Mouse (Mus musculus) heart, embryonic 12.5 days (tissue): ENCODE data around the gene Acsm2. TPM values are rescaled to one million over a fixed set of nuclear protein-coding genes. Genes with fewer than 3 reads are reported as not detected.

Experiments
- ATAC-seq: fragments of 200-750 bp; cut with Nextera tagmentation; 2 replicates; pipeline ENCODE4 v1.8.0; 2017; ENCODE audit warnings: moderate TSS enrichment, moderate library complexity; ENCODE audit not compliant: insufficient number of reproducible peaks, low FRiP score
- H3K27ac ChIP-seq: fragments of 300-500 bp; sonication (generic); 2 replicates; pipeline ENCODE4 v1.5.1; 2016; ENCODE audit warnings: mild to moderate bottlenecking, moderate library complexity; ENCODE audit not compliant: poor library complexity, severe bottlenecking
- H3K27me3 ChIP-seq: fragments of 300-500 bp; sonication (generic); replicated peaks from 2 replicates; pipeline ENCODE4 v1.6.1; 2016; ENCODE audit warnings: mild to moderate bottlenecking, moderate library complexity
- H3K36me3 ChIP-seq: fragments of 300-500 bp; sonication (generic); 2 replicates; pipeline ENCODE4 v1.6.1; 2016; ENCODE audit warnings: mild to moderate bottlenecking, moderate library complexity
- H3K4me1 ChIP-seq: fragments of 300-500 bp; sonication (generic); replicated peaks from 2 replicates; pipeline ENCODE4 v1.6.1; 2016; ENCODE audit warnings: mild to moderate bottlenecking
- H3K4me2 ChIP-seq: fragments of 300-500 bp; sonication (generic); 2 replicates; pipeline ENCODE4 v1.6.1; 2016; ENCODE audit warnings: mild to moderate bottlenecking, moderate library complexity
- H3K4me3 ChIP-seq: fragments of 300-500 bp; sonication (generic); 2 replicates; pipeline ENCODE4 v1.5.1; 2016; ENCODE audit warnings: mild to moderate bottlenecking
- H3K9ac ChIP-seq: fragments of 300-500 bp; sonication (generic); 2 replicates; pipeline ENCODE4 v1.6.1; 2016; ENCODE audit warnings: mild to moderate bottlenecking, moderate library complexity
- H3K9me3 ChIP-seq: fragments of 300-500 bp; sonication (generic); replicated peaks from 2 replicates; pipeline ENCODE4 v1.6.1; 2016; ENCODE audit warnings: mild to moderate bottlenecking, moderate library complexity
- WGBS: fragments of 180-500 bp; shearing (Covaris S2); methylation state at CpG from one replicate; pipeline ENCODE4 v1.1.7; 2016; 5-methylcytosine and 5-hydroxymethylcytosine counted together
- polyA plus RNA-seq: library from polyadenylated mRNA; unstranded; fragments of >200 nt; fragmentation: Nextera tagmentation; extraction: Ambion mirVana; gene quantifications from 2 replicates; pipeline ENCODE4 v1.2.1, GENCODE M21; 2016

The Acsm2 gene
- polyA plus RNA-seq: not detected in 2 replicates

GRCm38 (mm10) chr7:119554040-119554439 is at the start of gene Acsm2:
Gene Acsm2 (plus strand): TSS chr7:119554340.
- no peak for ATAC-seq
- Histone ChIP-seq H3K9me3 (no peaks in the 10 kb centered on the region), H3K4me1 (no peaks in the 10 kb centered on the region), H3K27ac (no peak within 1 kb of the TSS), H3K27me3 (no peaks in the 10 kb centered on the region), H3K4me3 (no peak within 1 kb of the TSS), H3K4me2 (no peak within 1 kb of the TSS), H3K9ac (no peak within 1 kb of the TSS), H3K36me3 (no peaks in the 10 kb centered on the region)
- WGBS: 70% methylated on average over 1 of the region's 1 CpGs

GRCm38 (mm10) chr7:119511143-119511542 is 43.0 kb upstream of the Acsm2 start:
- peaks cover 9% of the 10 kb centered on the region; the same call in 1 of the 2 replicates for H3K27me3 ChIP-seq
- H3K4me2 ChIP-seq: no peak overlapping the region
- H3K36me3 ChIP-seq: no peaks in the 10 kb centered on the region
- no peak overlapping the region for H3K9ac ChIP-seq
- H3K4me3 ChIP-seq: no peak overlapping the region
- H3K27ac ChIP-seq: no peak overlapping the region
- no peak for ATAC-seq
- no peaks in the 10 kb centered on the region for H3K4me1 ChIP-seq
- H3K9me3 ChIP-seq: no peaks in the 10 kb centered on the region
- WGBS: 77% methylated on average over 4 of the region's 4 CpGs

GRCm38 (mm10) chr7:119513056-119513455 is 41.1 kb upstream of the Acsm2 start:
- Histone ChIP-seq H3K4me3 (no peak overlapping the region), H3K9ac (no peak overlapping the region), H3K9me3 (no peaks in the 10 kb centered on the region), H3K36me3 (no peaks in the 10 kb centered on the region), H3K4me1 (no peaks in the 10 kb centered on the region), H3K4me2 (no peak overlapping the region), H3K27ac (no peak overlapping the region), H3K27me3 (peaks cover 9% of the 10 kb centered on the region; the same call in 1 of the 2 replicates)
- ATAC-seq: no peak
- WGBS: 29% methylated on average over 7 of the region's 7 CpGs

- H3K27ac ChIP-seq: no peak overlapping the region
- H3K27me3 ChIP-seq: peaks cover 9% of the 10 kb centered on the region; the same call in 1 of the 2 replicates
- H3K36me3 ChIP-seq: no peaks in the 10 kb centered on the region
- 61% methylated on average over 10 of the region's 10 CpGs for WGBS
- no peaks in the 10 kb centered on the region for H3K9me3 ChIP-seq
- H3K4me1 ChIP-seq: no peaks in the 10 kb centered on the region
- H3K4me2 ChIP-seq: no peak overlapping the region
- no peak overlapping the region for H3K4me3 ChIP-seq
- no peak overlapping the region for H3K9ac ChIP-seq
- ATAC-seq: 0 out of 2 replicates have a peak, but pooled peaks have one; percentile 42
Observed at GRCm38 (mm10) chr7:119515492-119516271, 38.5 kb upstream of the Acsm2 start.

- 68% methylated on average over 7 of the region's 7 CpGs for WGBS
- Histone ChIP-seq H3K27ac (no peak overlapping the region), H3K36me3 (no peaks in the 10 kb centered on the region), H3K4me2 (no peak overlapping the region), H3K4me1 (no peaks in the 10 kb centered on the region), H3K9me3 (no peaks in the 10 kb centered on the region), H3K4me3 (no peak overlapping the region), H3K9ac (no peak overlapping the region), H3K27me3 (peaks cover 9% of the 10 kb centered on the region; the same call in 1 of the 2 replicates)
- ATAC-seq: no peak
Observed at GRCm38 (mm10) chr7:119516272-119516558, 37.9 kb upstream of the Acsm2 start.

- H3K27ac ChIP-seq: no peak within 1 kb of the TSS
- no peaks in the 10 kb centered on the region for H3K9me3 ChIP-seq
- no peaks in the 10 kb centered on the region for H3K4me1 ChIP-seq
- 65% methylated on average over 5 of the region's 5 CpGs for WGBS
- H3K36me3 ChIP-seq: no peaks in the 10 kb centered on the region
- no peak within 1 kb of the TSS for H3K4me3 ChIP-seq
- ATAC-seq: no peak
- H3K27me3 ChIP-seq: peaks cover 2% of the 10 kb centered on the region
- no peak within 1 kb of the TSS for H3K4me2 ChIP-seq
- no peak within 1 kb of the TSS for H3K9ac ChIP-seq
Observed at GRCm38 (mm10) chr7:119519163-119519562, 35.0 kb upstream of the Acsm2 start, which contains the start of gene Acsm5. Gene Acsm5 (plus strand): TSS chr7:119519463.

GRCm38 (mm10) chr7:119519654-119520053 is 34.5 kb upstream of the Acsm2 start:
- H3K36me3 ChIP-seq: no peaks in the 10 kb centered on the region
- no peak overlapping the region for H3K4me3 ChIP-seq
- ATAC-seq: no peak
- H3K9me3 ChIP-seq: no peaks in the 10 kb centered on the region
- H3K27me3 ChIP-seq: no peaks in the 10 kb centered on the region; the same call in 1 of the 2 replicates
- no peaks in the 10 kb centered on the region for H3K4me1 ChIP-seq
- no peak overlapping the region for H3K4me2 ChIP-seq
- WGBS: 45% methylated on average over 5 of the region's 5 CpGs
- H3K27ac ChIP-seq: no peak overlapping the region
- H3K9ac ChIP-seq: no peak overlapping the region

GRCm38 (mm10) chr7:119521816-119522215 is 32.3 kb upstream of the Acsm2 start:
- WGBS: 78% methylated on average over 3 of the region's 3 CpGs
- ATAC-seq: no peak
- H3K27me3 ChIP-seq: no peaks in the 10 kb centered on the region; the same call in 1 of the 2 replicates

GRCm38 (mm10) chr7:119522385-119522784 is 31.8 kb upstream of the Acsm2 start:
- H3K36me3 ChIP-seq: no peaks in the 10 kb centered on the region
- no peaks in the 10 kb centered on the region for H3K4me1 ChIP-seq
- no peak overlapping the region for H3K9ac ChIP-seq
- H3K9me3 ChIP-seq: no peaks in the 10 kb centered on the region
- ATAC-seq: no peak
- no peak overlapping the region for H3K27ac ChIP-seq
- no peaks in the 10 kb centered on the region; the same call in 1 of the 2 replicates for H3K27me3 ChIP-seq
- no peak overlapping the region for H3K4me3 ChIP-seq
- 76% methylated on average over 1 of the region's 1 CpGs for WGBS
- H3K4me2 ChIP-seq: no peak overlapping the region

More at GRCm38 (mm10) chr7:119521816-119522215, 32.3 kb upstream of the Acsm2 start:
- Histone ChIP-seq H3K9ac (no peak overlapping the region), H3K4me3 (no peak overlapping the region), H3K9me3 (no peaks in the 10 kb centered on the region), H3K36me3 (no peaks in the 10 kb centered on the region), H3K4me2 (no peak overlapping the region), H3K27ac (no peak overlapping the region), H3K4me1 (no peaks in the 10 kb centered on the region)

GRCm38 (mm10) chr7:119523389-119523788 is 30.8 kb upstream of the Acsm2 start, which contains the start of gene Pdilt:
Gene Pdilt (minus strand): TSS chr7:119523489.
- no peak within 1 kb of the TSS for H3K4me2 ChIP-seq
- no peaks in the 10 kb centered on the region; the same call in 1 of the 2 replicates for H3K27me3 ChIP-seq
- H3K9me3 ChIP-seq: no peaks in the 10 kb centered on the region
- no peak within 1 kb of the TSS for H3K27ac ChIP-seq
- H3K4me1 ChIP-seq: no peaks in the 10 kb centered on the region
- ATAC-seq: no peak
- H3K36me3 ChIP-seq: no peaks in the 10 kb centered on the region
- no peak within 1 kb of the TSS for H3K4me3 ChIP-seq
- no peak within 1 kb of the TSS for H3K9ac ChIP-seq
- 57% methylated on average over 4 of the region's 4 CpGs for WGBS

- peaks cover 3% of the 10 kb centered on the region; the same call in 1 of the 2 replicates for H3K27me3 ChIP-seq
- ATAC-seq: no peak
- no peak overlapping the region for H3K27ac ChIP-seq
- no peaks in the 10 kb centered on the region for H3K4me1 ChIP-seq
- H3K4me3 ChIP-seq: no peak overlapping the region
- H3K9ac ChIP-seq: no peak overlapping the region
- H3K9me3 ChIP-seq: no peaks in the 10 kb centered on the region
- WGBS: 28% methylated on average over 2 of the region's 2 CpGs
- no peaks in the 10 kb centered on the region for H3K36me3 ChIP-seq
- no peak overlapping the region for H3K4me2 ChIP-seq
Observed at GRCm38 (mm10) chr7:119525881-119526281, 28.3 kb upstream of the Acsm2 start.
